Mouse (Mus musculus): ENCODE results near the gene Amdhd1. TPM values are rescaled to one million over a fixed set of nuclear protein-coding genes. Genes with fewer than 3 reads are reported as not detected.

Amdhd1 gene
- polyA plus RNA-seq, 1 experiment from 2014 or later: 1.8 TPM

DNA sequence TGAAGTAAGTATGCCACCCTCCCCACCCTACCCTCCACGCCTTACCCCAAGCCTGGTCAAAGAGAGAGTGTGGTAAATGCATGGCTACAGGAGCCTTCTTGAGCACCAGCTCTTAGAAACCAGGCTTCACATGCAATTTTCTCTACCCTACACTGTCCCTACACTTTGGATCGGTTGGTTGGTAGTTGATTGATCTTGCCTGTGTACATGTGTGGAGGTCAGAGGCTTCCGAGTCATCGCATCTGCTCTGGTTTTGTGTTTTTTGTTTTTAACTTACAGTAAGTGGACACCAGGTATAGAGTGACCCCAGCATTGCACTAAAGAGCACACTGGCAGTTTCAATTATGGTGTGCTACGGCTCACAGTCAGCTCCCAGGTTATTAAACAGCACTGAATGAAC, 4.3 kb upstream of the Amdhd1 start:
- H3K4me2 ChIP-seq (ENCODE audit: low read length): no peak overlapping the region
- no peak overlapping the region for H3K9ac ChIP-seq (ENCODE audit: low read length)
- 72% methylated on average over 5 of the region's 5 CpGs for WGBS
- DNase-seq (ENCODE audit: low spot score): no peak
- H3K9me3 ChIP-seq (ENCODE audit: control insufficient read depth, low read length): no peaks in the 10 kb centered on the region
- ATAC-seq (replicated peaks; ENCODE audit: low FRiP score, low TSS enrichment, low read depth): no peak
- no peaks in the 10 kb centered on the region for H3K36me3 ChIP-seq (ENCODE audit: control insufficient read depth, insufficient read depth, low read length)
- no peak overlapping the region for H3K4me3 ChIP-seq (ENCODE audit: low read depth, low read length)
- H3K4me1 ChIP-seq (replicated peaks; ENCODE audit: control insufficient read depth, insufficient read depth, low read length): peaks cover 6% of the 10 kb centered on the region
- no peak overlapping the region for H3K27ac ChIP-seq (ENCODE audit: low read depth)
- H3K27me3 ChIP-seq (replicated peaks; ENCODE audit: control insufficient read depth, insufficient read depth, low read length): no peaks in the 10 kb centered on the region

DNA sequence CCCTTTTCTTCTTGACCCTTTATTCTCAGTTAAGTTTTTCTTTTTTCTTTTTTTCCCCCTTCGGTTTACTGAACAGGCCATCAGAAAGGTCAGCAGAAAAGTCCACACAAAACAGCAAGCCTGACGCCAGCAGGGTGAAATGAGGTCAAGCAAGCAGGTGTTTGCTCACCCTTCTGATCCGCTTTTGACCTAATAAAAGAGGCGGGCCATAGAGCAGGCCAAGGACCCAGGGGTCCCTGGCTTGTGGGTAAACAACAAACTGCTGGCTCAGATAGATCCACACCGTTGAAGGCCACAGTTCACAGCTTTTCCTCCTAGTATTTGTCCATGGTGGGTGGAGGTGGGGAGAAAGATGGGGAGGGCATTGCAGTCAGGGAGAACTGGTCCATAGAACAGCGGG, 3.3 kb upstream of the Amdhd1 start:
- H3K4me3 ChIP-seq (ENCODE audit: low read depth, low read length): no peak overlapping the region
- 63% methylated on average over 6 of the region's 6 CpGs for WGBS
- no peak overlapping the region for H3K27ac ChIP-seq (ENCODE audit: low read depth)
- H3K9ac ChIP-seq (ENCODE audit: low read length): no peak overlapping the region
- no peaks in the 10 kb centered on the region for H3K9me3 ChIP-seq (ENCODE audit: control insufficient read depth, low read length)
- ATAC-seq (replicated peaks; ENCODE audit: low FRiP score, low TSS enrichment, low read depth): no peak
- DNase-seq (ENCODE audit: low spot score): no peak
- H3K4me1 ChIP-seq (replicated peaks; ENCODE audit: control insufficient read depth, insufficient read depth, low read length): peaks cover 6% of the 10 kb centered on the region
- no peaks in the 10 kb centered on the region for H3K27me3 ChIP-seq (replicated peaks; ENCODE audit: control insufficient read depth, insufficient read depth, low read length)
- H3K4me2 ChIP-seq (ENCODE audit: low read length): no peak overlapping the region
- H3K36me3 ChIP-seq (ENCODE audit: control insufficient read depth, insufficient read depth, low read length): no peaks in the 10 kb centered on the region

DNA sequence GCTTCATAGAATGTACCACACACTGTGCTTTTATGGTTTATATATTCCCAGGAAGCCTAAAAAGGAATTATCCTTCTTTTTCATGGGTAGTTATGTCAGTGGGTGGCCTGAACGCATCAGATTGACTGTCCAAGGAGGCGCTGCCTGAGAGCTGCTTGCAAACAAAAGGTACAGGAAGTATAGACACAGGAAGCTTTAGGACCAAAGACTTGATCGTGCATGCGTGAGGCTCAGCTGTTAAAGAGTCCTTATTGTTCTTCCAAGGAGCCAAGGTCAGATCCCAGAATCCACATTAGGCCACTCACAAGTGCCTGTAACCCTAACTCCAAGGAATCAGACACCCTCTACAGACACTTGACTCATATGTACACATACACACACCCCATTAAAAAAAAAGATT, 2.5 kb upstream of the Amdhd1 start:
- Histone ChIP-seq H3K9me3 (ENCODE audit: control insufficient read depth, low read length) (no peaks in the 10 kb centered on the region), H3K27ac (ENCODE audit: low read depth) (no peak overlapping the region), H3K4me2 (ENCODE audit: low read length) (no peak overlapping the region), H3K27me3 (replicated peaks; ENCODE audit: control insufficient read depth, insufficient read depth, low read length) (0 out of 2 replicates have a peak, but pooled peaks cover 3% of the 10 kb centered on the region), H3K36me3 (ENCODE audit: control insufficient read depth, insufficient read depth, low read length) (no peaks in the 10 kb centered on the region), H3K4me3 (ENCODE audit: low read depth, low read length) (no peak overlapping the region), H3K4me1 (replicated peaks; ENCODE audit: control insufficient read depth, insufficient read depth, low read length) (peaks cover 6% of the 10 kb centered on the region), H3K9ac (ENCODE audit: low read length) (no peak overlapping the region)
- DNase-seq (ENCODE audit: low spot score) (no peak), ATAC-seq (replicated peaks; ENCODE audit: low FRiP score, low TSS enrichment, low read depth) (no peak)
- WGBS: 30% methylated on average over 4 of the region's 4 CpGs

DNA sequence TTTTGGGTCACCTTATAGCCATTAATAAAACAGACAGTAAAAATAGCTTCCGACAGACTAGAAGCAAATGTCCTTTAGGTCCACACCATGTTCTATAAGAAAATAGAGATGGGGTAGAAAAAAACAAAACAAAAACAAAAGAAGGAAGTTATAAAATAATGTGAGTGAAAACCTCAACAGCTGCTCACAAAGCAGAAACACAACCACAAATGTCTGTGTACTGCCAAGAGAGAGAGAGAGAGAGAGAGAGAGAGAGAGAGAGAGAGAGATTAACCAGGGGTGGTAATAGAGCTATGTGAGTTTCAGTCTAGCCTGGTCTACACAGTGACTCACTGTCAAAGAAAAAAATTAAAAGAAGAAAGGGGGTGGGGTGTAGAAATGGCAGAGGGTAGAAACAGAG, 1.8 kb upstream of the Amdhd1 start:
- 73% methylated on average over 1 of the region's 1 CpGs for WGBS
- DNase-seq (ENCODE audit: low spot score): no peak
- Histone ChIP-seq H3K9ac (ENCODE audit: low read length) (no peak overlapping the region), H3K4me1 (replicated peaks; ENCODE audit: control insufficient read depth, insufficient read depth, low read length) (peaks cover 6% of the 10 kb centered on the region), H3K36me3 (ENCODE audit: control insufficient read depth, insufficient read depth, low read length) (no peaks in the 10 kb centered on the region), H3K4me3 (ENCODE audit: low read depth, low read length) (no peak overlapping the region), H3K4me2 (ENCODE audit: low read length) (no peak overlapping the region), H3K27me3 (replicated peaks; ENCODE audit: control insufficient read depth, insufficient read depth, low read length) (0 out of 2 replicates have a peak, but pooled peaks cover 3% of the 10 kb centered on the region), H3K9me3 (ENCODE audit: control insufficient read depth, low read length) (no peaks in the 10 kb centered on the region), H3K27ac (ENCODE audit: low read depth) (no peak overlapping the region)
- no peak for ATAC-seq (replicated peaks; ENCODE audit: low FRiP score, low TSS enrichment, low read depth)

DNA sequence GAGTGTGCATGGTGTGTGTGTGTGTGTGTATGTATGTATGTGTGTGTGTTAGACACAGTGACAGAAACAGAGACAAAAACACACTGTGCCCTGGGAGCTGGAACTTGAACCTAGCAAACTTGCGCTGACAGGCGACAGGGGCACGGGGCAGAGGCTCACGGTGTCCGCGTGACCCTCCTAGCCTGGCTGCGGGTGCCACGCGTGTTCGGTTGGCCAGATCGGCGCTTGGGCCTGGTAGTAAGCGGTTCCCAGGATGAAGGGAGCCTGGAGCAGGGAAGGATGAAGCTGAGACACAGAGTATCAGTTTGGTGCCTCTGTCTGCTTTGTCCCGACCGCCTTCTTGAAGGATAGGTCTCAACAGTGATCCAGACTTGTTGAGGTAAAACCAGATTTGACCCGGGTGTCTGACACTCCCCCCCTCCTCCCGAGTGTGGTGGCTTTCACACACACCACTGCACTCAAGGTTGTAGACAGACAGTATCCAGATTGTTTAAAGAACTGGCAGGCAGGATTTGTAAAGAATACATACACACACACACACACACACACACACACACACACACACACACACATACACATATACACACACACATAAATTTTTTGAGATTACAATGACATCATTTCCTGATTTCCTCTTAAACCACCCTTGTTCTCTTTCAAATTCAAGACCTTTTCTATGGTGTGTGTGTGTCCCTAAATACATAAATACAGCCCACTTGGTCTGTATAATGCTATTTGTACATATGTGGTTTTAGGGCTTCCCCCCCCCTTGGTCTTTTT, 788 bp upstream of the Amdhd1 start, which contains the start of gene Ccdc38:
TSS of gene Ccdc38 (plus strand) at position 202 of the 780 bp plus-strand sequence.
- Histone ChIP-seq H3K4me2 (ENCODE audit: low read length) (peak within 1 kb of the TSS; percentile 67), H3K27me3 (replicated peaks; ENCODE audit: control insufficient read depth, insufficient read depth, low read length) (0 out of 2 replicates have a peak, but pooled peaks cover 3% of the 10 kb centered on the region), H3K4me3 (ENCODE audit: low read depth, low read length) (peak within 1 kb of the TSS; percentile 40), H3K27ac (ENCODE audit: low read depth) (no peak within 1 kb of the TSS), H3K9me3 (ENCODE audit: control insufficient read depth, low read length) (no peaks in the 10 kb centered on the region), H3K4me1 (replicated peaks; ENCODE audit: control insufficient read depth, insufficient read depth, low read length) (peaks cover 6% of the 10 kb centered on the region), H3K36me3 (ENCODE audit: control insufficient read depth, insufficient read depth, low read length) (no peaks in the 10 kb centered on the region), H3K9ac (ENCODE audit: low read length) (0 out of 2 replicates have a peak within 1 kb of the TSS, but pooled peaks have one; percentile 25)
- ATAC-seq (replicated peaks; ENCODE audit: low FRiP score, low TSS enrichment, low read depth) (no peak), DNase-seq (ENCODE audit: low spot score) (no peak)
- whole genome bisulfite sequencing: 60% methylated on average over 17 of the region's 17 CpGs

DNA sequence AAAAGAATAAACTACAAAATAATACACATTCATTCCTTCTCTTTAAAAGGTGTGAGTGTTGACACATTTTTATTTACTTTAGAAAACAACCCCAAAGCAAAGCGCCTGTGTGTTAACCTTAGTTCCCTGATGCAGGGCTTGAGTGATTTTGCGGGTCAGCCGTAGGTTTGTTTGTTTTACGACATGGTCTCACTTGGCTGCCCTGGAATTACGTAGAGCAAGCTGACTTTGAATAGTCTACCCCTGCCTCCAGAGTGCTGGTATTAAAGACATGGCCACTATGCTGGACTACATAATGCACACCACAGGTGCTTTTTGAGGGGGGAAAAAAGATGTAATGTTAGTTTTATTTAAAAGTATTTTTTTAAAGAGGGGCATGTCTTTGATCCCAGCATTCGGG, 1.0 kb downstream of the Amdhd1 start:
- whole genome bisulfite sequencing: 43% methylated on average over 6 of the region's 6 CpGs

DNA sequence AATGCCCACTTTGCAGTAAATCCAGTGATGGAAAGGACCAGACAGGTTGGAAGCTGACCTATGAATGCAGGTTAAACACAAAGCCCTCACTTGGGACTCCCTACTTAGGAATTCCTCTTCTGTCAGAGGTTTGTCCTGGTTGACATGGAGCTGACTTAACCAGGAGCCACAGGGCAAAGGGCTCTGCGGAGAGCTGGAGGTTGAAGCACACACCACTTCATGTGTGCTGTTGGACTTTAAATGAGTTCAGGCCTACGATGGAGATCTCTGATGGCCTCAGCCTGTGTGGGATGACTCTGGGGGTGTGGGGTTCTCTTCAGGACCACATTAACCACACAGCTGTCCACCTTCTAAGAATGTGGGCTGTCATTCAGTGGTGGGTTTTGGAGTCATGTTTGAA, 1.5 kb downstream of the Amdhd1 start:
- no peak for ATAC-seq (replicated peaks; ENCODE audit: low FRiP score, low TSS enrichment, low read depth)
- Histone ChIP-seq H3K4me2 (ENCODE audit: low read length) (no peak overlapping the region), H3K36me3 (ENCODE audit: control insufficient read depth, insufficient read depth, low read length) (no peaks in the 10 kb centered on the region), H3K27ac (ENCODE audit: low read depth) (no peak overlapping the region), H3K9me3 (ENCODE audit: control insufficient read depth, low read length) (no peaks in the 10 kb centered on the region), H3K9ac (ENCODE audit: low read length) (no peak overlapping the region), H3K4me1 (replicated peaks; ENCODE audit: control insufficient read depth, insufficient read depth, low read length) (peaks cover 6% of the 10 kb centered on the region), H3K4me3 (ENCODE audit: low read depth, low read length) (no peak overlapping the region), H3K27me3 (replicated peaks; ENCODE audit: control insufficient read depth, insufficient read depth, low read length) (0 out of 2 replicates have a peak, but pooled peaks cover 6% of the 10 kb centered on the region)
- DNase-seq (ENCODE audit: low spot score): no peak
- 88% methylated on average over 2 of the region's 2 CpGs for WGBS

More for the DNA sequence above, 1.0 kb downstream of the Amdhd1 start:
- no peak overlapping the region for H3K27ac ChIP-seq (ENCODE audit: low read depth)
- H3K9ac ChIP-seq (ENCODE audit: low read length): no peak overlapping the region
- ATAC-seq (replicated peaks; ENCODE audit: low FRiP score, low TSS enrichment, low read depth) (no peak), DNase-seq (ENCODE audit: low spot score) (no peak)
- H3K4me1 ChIP-seq (replicated peaks; ENCODE audit: control insufficient read depth, insufficient read depth, low read length): peaks cover 6% of the 10 kb centered on the region
- H3K4me2 ChIP-seq (ENCODE audit: low read length): no peak overlapping the region
- H3K9me3 ChIP-seq (ENCODE audit: control insufficient read depth, low read length): no peaks in the 10 kb centered on the region
- H3K36me3 ChIP-seq (ENCODE audit: control insufficient read depth, insufficient read depth, low read length): no peaks in the 10 kb centered on the region
- H3K27me3 ChIP-seq (replicated peaks; ENCODE audit: control insufficient read depth, insufficient read depth, low read length): 0 out of 2 replicates have a peak, but pooled peaks cover 6% of the 10 kb centered on the region
- no peak overlapping the region for H3K4me3 ChIP-seq (ENCODE audit: low read depth, low read length)

DNA sequence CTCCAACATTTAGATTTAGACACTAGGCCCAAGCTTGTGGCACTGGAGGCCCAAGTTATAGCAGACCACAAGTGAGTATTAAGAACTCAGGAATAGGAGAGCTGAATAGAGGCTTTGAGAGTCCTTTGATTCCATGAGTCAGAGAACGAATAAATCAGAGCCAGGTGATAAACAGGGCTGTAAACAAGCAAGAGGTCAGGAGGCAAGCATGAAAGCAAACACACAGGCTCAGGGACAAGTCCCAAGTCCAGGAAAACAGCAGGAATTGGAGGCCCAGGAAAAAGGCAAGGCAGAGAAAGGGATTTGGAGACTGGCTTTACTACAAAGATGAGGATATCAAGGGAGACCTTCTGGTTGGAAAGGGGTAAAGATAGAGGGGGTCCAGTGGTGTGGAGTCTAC, 14.5 kb downstream of the Amdhd1 start:
- Histone ChIP-seq H3K27me3 (replicated peaks; ENCODE audit: control insufficient read depth, insufficient read depth, low read length) (no peaks in the 10 kb centered on the region), H3K27ac (ENCODE audit: low read depth) (no peak overlapping the region), H3K4me2 (ENCODE audit: low read length) (no peak overlapping the region), H3K9ac (ENCODE audit: low read length) (no peak overlapping the region), H3K36me3 (ENCODE audit: control insufficient read depth, insufficient read depth, low read length) (no peaks in the 10 kb centered on the region), H3K4me1 (replicated peaks; ENCODE audit: control insufficient read depth, insufficient read depth, low read length) (no peaks in the 10 kb centered on the region), H3K9me3 (ENCODE audit: control insufficient read depth, low read length) (no peaks in the 10 kb centered on the region), H3K4me3 (ENCODE audit: low read depth, low read length) (no peak overlapping the region)
- 73% methylated on average over 1 of the region's 1 CpGs for WGBS
- no peak for DNase-seq (ENCODE audit: low spot score)
- no peak for ATAC-seq (replicated peaks; ENCODE audit: low FRiP score, low TSS enrichment, low read depth)

DNA sequence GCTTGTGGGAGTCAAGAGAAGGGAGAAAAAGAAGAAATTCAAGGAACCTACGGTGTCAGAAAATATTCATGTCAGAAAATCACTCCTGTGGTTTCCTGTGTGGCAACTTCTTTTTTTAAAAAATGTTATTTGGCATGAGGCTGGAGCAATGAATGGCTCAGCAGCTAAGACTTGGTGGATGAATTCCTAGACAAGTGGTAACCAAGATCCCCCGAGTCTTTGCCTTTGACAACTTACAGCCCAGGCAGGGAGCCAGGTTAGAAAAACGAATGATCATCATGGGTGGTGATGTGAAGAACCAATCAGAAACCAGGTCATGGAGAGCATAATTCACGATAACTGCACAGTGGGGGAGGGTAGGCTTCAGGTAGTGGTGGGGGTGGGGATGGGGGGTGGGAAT, 18.8 kb downstream of the Amdhd1 start:
- 71% methylated on average over 4 of the region's 4 CpGs for WGBS
- no peak for DNase-seq (ENCODE audit: low spot score)
- no peaks in the 10 kb centered on the region for H3K36me3 ChIP-seq (ENCODE audit: control insufficient read depth, insufficient read depth, low read length)
- H3K4me2 ChIP-seq (ENCODE audit: low read length): no peak overlapping the region
- no peak for ATAC-seq (replicated peaks; ENCODE audit: low FRiP score, low TSS enrichment, low read depth)
- H3K9ac ChIP-seq (ENCODE audit: low read length): no peak overlapping the region
- H3K4me1 ChIP-seq (replicated peaks; ENCODE audit: control insufficient read depth, insufficient read depth, low read length): no peaks in the 10 kb centered on the region
- H3K9me3 ChIP-seq (ENCODE audit: control insufficient read depth, low read length): no peaks in the 10 kb centered on the region
- no peak overlapping the region for H3K4me3 ChIP-seq (ENCODE audit: low read depth, low read length)
- H3K27ac ChIP-seq (ENCODE audit: low read depth): no peak overlapping the region
- H3K27me3 ChIP-seq (replicated peaks; ENCODE audit: control insufficient read depth, insufficient read depth, low read length): no peaks in the 10 kb centered on the region

Measured in intestine, embryonic 14.5 days (tissue).